Mouse (Mus musculus): ENCODE results near the gene Myh15. TPM values are rescaled to one million over a fixed set of nuclear protein-coding genes. Genes with fewer than 3 reads are reported as not detected.
"Not testable (repeated sequence)": the region's sequence is repeated elsewhere in the genome, so short reads cannot be mapped to it uniquely, and the experiment has no call there.

The Myh15 gene
- not detected for total RNA-seq (2021)
- not detected in 2 replicates for polyA plus RNA-seq (2012; rRNA removed)
- long read RNA-seq = 0 reads

DNA sequence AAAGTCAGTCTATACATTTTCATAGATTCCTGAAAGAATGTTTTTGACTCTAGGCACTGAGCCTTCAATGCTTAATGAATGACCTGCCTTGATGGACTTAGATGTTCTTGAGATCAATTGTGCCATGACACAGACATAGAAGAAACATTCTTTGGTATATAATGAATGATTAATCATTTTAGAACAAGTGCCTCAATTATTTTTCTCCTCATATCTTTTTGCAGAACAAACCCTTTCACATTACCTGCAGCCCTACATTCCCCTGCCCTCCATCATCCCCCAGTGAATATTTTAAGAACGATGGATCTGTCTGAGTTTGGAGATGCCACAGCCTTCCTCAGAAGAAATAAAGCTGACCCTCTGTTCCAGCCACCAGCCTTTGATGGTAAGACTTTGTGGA is at the start of gene Myh15:
Gene Myh15 (plus strand): TSS at position 301 of the 400 bp plus-strand sequence.
- no peak for DNase-seq

DNA sequence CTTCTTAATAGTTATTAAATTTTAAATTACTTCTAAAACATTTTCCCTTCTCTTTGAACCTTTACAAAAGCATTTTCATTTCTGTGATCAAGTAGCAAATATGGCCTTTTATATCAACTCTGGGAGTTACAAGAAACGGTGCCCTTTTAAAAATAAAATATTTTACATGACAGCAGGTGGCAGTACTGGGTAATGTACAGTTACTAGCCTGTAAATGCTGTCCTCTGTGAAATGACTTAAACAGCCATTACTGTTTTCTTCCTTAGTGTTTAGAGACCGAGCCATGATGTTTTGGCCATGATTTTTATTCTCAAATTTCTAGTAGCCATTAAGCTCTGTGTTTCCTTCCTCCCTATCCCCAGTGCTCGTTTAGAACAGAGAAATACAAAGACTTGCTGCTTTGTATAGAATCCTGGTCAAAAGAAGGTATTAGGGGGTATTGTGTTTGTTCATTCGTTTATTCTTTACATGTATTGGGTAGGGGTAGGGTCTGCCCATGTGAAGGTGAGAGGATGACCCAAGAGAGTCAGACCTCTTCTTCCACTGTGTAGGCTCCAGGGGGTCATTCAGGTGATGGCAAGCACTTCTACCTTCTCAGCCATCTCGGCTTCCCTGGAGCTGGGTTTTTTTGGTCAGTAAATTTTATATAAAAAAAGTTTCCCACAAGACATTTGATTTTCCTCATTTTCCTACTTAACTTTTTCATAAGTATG is 40.5 kb upstream of the Myh15 start:
- no peak for DNase-seq

DNA sequence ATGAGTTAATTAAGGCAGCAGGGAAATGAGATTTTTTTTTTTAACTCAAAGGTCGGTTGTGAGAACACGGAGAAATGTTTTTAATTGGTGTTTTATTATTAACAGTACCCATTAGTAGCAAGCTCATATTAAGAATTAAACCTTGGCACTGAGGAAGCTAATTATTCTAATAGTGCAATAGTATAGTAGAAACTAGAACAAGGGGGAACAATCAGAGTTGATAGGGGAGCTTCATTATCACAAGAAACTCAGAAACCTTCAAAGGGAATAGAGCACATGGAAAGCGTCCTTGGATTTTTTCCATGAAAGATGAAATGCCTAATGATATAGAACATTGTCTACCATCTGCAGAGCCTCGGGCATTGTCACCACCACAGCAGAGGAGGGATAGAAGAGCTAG is 21.4 kb upstream of the Myh15 start:
- DNase-seq = no peak

DNA sequence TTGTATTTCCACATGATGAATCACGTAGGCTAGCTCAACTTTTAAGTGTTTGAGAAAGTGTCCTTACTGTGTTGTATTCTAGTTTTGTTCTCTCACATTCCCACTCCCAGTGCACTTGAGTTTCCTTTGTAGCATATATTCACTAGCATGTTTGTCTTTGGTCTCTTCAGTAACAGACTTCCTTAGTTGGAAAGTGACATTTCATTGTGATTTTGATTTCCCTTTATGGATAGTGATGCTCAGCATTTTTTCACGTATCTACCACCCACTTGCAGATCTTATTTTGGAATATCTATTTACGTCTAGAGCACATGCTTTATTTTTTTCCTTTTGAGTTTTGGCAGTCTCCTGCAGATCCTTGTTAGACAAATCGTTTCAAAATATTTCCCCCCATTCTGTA is 19.5 kb upstream of the Myh15 start:
- no peak for DNase-seq

DNA sequence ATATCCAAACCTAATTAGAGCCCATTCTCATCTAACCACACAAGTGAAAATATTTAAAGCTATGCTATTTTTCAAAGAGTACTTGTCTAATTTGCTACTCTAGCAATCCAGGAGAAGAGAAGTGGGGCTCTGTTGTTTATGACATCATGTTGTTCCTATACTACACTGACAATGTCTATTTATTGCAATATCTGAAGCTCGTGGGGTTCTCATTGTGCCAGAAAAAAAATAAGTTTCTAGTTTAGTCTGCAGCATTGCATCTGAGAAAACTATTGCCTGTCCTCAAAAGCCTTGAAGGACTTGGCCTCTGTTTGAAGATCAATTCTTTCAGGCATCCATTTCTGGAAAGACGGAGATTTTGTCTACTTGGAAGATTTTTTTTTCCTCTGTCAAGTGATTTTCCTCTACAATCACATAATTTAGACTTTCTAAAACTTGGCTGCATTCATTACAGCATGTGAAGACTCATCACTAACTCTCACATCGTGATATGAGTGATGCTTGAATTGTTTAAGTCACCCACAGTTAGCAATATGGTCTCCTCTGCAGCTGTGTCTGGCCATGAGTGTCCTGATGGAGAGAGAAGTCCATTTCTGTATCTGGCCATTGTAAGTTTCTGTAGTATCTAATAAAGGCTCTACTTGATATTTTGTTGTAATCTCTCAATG is 16.6 kb upstream of the Myh15 start:
- DNase-seq = no peak

DNA sequence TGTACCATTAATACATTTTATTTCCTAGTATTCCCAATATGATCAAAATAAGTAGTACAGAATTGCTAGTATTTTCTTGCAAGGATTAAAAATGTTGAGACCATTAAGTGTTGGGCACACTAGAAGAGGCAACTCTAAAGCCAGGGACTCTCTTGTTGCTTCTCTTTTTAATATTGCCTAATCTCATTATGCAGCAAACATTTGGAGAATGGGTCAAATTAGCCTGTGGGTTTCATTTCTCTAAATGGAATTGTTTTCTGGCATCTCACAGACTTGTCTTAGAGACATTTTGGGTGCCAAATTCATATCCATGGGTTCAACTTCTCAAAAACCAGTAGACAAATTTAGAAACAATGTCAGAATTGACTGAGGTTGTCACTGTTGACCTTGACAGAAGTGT is 8.1 kb upstream of the Myh15 start:
- no peak for DNase-seq

DNA sequence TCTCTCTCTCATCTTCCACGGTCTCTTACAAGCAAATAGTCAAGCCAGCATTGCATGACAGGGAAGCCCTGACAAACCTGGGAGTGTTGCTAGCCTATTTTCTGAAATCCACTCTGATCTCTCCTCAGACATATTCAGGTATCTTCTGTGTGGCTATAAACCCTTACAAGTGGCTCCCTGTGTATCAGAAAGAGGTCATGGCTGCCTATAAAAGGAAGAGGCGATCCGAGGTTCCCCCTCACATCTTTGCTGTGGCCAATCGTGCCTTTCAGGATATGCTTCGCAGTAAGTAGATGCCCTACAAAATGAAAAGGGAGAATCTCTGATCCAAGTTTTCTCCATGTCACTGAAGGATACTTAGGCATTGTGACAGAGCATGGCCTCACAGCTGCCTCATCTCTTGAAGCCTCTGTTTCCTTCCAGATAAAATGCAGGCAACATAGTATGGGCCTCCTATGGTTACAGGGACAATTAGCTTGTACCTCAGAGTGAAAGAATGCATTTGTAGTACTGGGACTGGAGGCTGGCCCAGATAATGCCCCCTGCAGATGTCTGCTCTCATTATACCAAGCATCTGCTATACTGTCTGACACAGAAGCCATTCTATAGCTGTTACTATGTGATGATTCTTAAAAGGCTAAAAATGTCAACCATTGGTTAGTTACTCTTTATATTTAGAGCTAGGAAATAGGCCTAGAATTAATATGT is 12.1 kb downstream of the Myh15 start:
- no peak for DNase-seq

DNA sequence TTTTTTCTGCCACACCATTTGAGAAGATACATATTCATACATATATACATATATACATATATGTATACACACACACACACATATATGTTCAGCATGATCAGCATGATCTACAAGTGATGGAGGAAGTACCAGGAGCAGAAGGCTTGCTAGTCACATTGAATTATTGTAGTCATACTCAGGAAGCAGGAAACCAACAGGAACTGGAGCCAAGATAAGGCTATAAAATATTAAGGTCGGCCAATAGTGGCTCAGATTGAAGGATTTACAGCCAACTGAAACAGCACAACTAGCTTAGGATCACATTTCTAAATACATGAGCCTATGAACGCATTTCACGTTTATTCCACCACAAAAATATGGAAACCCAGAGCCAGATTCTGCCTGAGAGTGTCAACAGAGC is 14.0 kb downstream of the Myh15 start:
- DNase-seq = no peak

DNA sequence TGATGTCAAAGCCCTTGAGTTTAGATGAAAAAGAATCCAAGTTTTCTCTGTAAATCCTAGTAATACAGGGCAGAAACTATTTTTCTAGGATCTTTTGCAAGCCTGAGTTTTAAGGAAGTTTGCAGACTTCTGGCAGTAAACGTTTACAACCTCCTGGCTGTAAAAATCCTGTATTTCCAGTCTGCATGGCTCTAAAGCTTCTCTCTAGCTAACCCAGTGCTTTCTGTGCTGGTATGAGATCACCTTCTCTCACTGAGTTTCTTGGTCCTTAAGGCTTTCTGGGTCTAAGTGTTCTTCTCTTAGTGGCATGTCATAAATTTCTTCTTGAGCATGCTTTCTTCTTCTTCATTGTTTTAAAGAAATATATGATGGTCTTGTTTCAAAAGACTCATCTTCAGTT is 70.7 kb downstream of the Myh15 start:
- DNase-seq = no peak

DNA sequence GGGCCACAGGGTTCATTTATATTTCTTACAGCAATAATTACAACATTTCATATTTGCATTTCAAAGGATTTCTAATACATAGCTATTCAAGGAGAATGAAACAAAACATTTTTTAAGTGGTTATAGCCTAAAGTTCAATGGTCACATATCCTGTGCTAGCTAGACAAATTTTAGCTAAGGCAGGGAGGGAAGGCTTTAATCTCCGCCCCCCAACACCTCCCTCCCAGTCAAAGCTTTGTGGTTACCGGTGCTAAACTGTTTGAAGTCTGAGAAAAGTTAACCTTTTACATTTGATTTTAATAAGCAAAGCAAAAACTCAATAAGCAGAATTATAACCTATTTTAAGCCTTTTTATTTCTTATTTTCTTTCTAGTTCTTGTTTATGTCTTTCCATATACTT is 98.9 kb downstream of the Myh15 start:
- no peak for DNase-seq

DNA sequence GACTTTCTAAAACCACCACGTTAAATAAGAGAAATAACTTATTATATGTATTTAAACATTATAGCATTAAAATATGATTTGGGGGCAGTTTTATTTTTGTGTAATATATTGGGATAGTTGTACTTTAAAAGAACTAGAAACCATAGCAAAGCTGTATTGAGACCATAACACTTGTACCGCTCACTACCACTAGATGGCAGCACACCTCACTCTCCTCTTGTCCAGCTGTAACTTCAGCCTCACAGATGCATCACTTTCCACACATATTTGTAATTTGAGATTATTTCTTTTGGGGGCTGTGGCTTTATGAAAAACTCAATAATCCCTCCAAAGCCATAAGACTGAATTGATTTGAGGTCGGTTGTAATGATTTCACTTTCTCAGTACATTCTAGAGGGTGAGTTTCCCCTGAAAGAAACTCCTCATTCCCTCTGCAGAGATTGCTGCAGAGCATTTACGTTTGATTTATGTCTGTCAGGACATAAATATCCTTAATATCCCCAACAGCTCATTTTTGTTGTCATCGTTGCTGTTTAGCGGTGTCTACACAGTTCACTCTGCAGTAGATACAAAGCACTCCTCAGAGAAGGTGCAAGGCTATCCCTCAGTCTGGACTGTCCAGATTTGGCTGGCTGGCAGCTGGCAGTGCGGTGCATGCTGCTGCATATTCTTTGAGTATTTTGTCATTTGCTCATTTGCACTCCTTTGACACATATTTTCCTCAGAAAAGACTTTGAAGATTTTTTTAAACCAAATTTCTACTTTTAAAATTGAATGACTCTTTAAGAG is 107.3 kb downstream of the Myh15 start:
- DNase-seq = peak; percentile 27

DNA sequence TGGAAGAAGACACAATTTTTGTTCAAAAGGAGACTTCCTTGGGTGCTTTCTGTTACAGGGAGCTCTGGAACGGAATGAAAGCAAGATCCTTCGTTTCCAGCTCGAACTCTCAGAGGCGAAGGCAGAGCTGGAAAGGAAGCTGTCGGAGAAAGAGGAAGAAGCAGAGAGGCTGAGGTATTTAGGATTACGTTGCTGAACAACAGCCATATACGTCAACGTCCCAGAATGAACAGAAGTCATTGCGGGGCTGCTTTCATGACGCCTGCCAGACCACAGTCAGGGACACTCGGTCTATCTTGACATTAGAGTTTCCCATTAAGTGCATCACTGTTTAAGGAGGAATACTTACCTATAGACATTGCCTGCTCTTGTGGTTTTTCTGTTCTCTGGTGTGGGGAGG is 108.4 kb downstream of the Myh15 start:
- no peak for DNase-seq

DNA sequence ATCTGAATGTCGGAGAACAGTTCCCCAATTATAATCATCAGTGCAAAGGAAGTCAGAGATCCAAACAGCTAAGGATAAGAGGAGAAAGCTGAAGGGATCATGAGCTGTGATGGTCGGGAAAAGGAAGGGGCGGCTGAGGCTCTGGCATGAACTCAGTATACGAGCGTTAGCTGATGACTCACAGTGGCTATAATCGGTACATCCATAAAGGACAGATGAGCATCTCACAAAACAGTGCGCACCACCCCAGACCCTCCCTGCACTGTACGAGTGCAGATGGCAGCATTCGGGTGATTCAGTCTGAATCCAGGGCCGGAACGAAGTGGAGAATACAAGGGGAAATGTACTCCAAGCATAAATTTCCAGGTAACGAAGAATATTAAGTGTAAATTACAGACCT is 110.0 kb downstream of the Myh15 start:
- DNase-seq = no peak

DNA sequence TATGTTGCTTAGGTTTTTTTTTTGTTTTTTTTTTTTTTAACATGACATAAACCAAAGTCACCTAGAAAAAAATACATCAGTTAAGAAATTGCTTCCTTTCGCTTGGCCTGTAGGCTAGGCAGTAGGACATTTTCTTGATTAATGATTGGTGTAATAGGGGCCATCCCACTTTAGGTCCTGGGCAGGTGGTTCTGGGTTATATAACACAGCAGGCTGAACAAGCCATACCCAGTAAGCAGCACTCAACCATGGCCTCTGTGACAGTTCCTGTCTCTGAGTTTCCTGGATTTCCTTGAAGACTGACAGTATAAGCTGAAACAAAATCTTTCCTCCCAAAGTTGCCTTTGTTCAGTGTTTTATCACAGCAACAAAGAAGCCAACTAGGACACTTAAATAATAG is 117.8 kb downstream of the Myh15 start:
- DNase-seq = no peak

DNA sequence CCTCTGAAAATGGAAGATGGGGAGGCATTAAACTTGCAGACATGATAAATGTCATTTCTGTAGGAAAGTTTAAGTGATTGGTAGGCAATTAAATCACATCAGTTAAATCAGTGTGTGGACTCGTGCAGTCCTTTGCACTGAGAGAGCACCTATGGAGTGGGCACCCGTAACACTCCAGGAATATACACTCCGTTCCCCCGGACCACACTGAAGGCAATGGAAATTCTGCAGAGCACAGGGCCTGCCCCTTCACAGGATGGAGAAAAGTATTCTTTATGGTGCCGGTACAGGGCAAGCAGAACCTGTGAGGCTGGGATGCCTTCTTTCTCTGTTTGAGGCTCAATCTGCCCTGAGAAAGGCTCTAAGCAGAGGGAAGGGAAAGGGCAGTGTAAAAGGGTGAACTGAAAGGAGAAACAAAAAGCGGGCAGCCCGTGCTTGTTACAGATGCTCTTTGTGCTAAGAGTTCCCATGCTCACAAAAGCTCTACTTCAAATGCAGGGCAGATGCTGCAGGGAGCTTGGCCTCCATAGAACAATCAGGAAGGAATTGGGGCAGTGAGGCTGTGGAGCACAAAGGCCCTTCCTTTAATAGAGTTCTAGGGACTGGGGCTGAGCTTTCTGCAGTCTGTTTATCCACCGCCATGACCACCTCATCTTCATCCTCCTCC is 118.6 kb downstream of the Myh15 start:
- no peak for DNase-seq

DNA sequence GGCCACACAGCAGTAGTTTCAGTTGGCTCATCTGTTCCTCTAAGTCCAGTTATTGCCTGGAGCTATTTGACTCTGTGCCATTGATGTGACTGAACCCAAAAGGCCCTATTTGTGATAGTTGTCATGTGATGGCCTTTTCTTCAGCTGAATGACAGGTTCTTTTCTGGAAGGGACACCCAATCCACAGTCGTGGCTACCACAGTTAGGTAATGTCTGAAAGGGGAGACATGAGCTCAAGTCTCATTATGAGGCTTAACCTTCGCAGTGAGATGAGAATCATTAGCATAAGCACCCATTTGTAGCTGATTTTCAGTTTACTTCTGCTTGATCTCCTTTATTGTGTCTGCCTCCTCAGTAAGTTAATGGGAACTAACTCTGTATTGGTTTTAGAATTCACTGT is 136.2 kb downstream of the Myh15 start:
- no peak for DNase-seq

DNA sequence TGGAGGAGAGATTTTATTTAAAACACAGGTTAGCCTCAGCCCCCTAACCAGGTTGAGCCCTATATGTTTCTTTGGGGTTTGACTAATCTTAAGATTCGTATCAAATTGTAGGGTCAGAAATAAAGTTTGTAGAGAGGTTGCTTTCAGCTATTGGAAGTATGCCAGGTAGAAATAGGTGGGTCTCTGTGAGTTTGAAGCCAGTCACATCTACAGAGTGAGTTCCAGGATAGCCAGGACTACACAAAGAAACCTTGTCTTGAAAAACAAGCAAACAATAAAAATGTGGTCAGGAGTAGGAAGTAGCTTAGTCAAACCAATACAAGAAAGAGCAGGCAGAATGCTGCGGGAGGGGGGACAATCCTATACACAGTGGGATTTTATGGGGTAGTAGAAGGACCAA is 136.7 kb downstream of the Myh15 start:
- DNase-seq = no peak

DNA sequence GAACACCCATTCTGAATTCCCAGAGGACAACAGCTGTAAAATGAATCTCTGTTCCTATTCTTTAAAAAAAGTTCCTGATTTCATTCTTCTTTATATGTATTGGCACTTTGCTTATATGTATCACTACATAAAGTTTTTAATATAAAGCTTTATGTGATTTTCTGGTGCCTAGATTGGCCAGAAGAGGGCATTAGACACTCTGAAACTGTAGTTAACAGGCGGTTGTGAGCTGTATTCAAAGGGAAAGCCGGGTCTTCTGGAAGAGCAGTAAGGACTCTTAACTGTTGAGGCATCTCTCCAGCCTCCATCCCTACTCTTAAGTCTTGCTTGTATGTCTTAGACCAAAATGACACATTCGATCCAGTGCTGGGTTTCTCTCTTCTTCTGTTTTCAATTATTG is 139.0 kb downstream of the Myh15 start:
- DNase-seq = no peak

DNA sequence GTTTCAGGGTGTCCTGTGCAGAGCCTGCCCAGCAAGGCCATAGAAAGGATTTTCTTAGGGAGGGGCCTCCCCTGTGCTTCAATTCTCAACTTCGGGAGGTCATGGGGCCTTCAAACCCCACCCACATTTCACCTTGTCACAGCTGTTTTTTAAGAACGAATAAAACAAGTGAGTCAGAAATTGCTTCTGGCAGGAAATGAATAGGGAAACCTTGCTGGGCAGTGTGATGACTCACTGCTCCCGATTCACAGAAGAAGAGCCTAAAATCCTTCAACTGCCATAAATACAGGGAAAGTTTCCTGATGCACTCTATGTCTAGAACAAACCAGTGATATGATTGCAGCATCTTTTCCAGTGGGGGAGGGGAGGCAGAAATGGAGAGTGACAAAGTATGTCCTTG is 140.7 kb downstream of the Myh15 start:
- peak; percentile 55 for DNase-seq

DNA sequence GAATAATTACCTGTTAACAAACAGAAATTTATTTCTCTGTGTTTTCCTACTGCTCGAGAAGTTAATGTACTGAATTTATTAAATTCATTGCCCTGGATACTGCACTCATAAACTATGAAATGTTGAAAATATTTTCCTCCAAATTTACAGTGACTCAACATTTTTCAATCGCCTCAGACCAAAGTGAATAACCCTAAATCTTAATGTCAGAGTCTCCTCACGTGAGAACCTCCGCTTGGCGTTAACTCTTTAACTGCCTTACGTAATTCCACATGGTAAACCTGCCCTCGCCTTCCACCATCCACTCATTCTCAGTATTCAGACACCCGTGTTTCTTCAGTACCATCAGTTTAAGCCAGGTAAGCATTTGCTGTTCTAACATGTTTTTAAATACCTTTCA is 166.4 kb downstream of the Myh15 start:
- no peak for DNase-seq

DNA sequence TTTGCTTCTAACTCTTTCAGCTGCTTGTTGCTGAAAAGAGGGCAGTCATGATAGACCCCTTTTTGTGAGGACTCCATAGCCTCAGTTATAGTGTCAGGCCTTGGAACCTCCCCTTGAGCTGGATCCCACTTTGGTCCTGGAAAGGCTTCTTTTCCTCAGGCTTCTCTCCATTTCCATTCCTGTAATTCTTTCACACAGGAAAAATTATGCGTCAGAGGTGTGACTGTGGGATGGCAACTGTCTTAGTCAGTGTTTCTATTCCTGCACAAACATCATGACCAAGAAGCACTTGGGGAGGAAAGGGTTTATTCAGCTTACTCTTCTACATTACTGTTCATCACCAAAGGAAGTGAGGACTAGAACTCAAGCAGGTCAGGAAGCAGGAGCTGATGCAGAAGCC is 186.2 kb downstream of the Myh15 start:
- DNase-seq = not testable (repeated sequence)
